Mouse (Mus musculus): Measurements from ENCODE around the gene Slc16a4.
"Not testable (repeated sequence)": the region's sequence is repeated elsewhere in the genome, so short reads cannot be mapped to it uniquely, and the experiment has no call there.

Slc16a4 gene

DNA sequence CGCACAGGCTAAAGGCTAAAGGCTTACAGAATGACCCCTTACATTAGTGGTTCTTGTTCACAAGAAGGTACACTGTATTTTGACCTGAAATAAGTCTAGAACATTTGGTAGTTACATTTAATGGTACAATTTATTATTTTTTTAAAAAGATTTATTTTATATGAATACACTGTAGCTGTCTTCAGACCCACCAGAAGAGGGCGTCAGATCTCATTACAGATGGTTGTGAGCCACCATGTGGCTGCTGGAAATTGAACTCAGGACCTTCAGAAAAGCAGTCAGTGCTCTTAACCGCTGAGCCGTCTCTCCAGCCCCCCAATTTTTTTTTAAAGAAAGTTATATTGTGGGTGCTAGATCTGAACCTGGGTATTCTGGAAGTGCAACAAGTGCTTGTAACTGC is 5.9 kb downstream of the Slc16a4 start:
- DNase-seq: not testable (repeated sequence)

DNA sequence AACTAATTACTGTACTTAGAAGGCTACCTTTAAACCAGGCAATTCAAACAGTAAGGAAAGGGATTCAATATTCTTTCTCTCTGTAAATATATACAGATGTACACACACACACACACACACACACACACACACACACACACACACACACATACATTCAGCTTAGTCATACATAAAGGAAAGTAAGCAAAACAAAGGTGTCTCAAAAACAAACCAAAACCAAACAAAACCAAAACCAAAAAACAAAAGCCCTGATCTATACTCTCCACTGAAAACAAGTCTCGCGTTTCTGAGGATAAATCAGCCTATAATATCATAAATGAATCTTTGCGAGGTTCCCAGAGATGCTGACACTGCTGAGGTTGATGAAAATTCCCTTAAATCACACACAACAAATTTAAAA is 26.3 kb downstream of the Slc16a4 start:
- no peak for DNase-seq

DNA sequence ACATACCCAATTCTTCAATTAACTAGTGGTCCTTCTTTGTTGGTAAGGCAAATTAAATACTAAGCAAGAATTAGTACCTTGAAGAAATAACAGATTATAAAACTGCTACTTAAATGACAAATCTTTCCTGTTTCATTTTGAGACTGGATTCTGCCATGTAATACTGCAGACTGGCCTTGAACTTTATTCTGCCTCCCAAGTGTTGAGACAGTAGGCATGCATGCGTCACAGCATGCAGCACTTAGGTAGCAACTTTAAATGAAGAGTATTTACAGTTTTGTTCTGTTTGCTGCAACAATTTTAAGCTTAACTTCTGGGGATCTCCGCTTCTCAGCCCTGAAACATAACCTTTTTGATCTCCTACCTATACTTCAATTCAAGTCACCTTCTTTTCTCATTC is 30.1 kb downstream of the Slc16a4 start:
- no peak for DNase-seq

DNA sequence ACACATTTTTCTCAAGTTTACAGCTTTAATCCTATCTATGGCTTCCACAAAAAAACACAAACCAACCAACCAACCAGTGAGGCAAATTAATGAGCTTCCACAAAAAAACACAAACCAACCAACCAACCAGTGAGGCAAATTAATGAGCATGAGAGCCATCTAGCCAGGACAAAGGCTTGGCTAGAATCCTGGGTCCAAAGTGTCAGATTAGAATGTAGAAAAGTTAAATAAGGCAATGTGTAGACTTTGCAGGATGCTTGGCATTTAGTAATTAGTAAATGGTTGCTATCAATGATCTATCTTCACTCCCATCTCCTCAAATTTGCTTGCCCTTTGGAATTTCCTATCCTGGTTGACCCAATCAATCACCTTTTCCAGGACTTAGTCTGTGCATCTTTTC is 30.7 kb downstream of the Slc16a4 start:
- DNase-seq: no peak

DNA sequence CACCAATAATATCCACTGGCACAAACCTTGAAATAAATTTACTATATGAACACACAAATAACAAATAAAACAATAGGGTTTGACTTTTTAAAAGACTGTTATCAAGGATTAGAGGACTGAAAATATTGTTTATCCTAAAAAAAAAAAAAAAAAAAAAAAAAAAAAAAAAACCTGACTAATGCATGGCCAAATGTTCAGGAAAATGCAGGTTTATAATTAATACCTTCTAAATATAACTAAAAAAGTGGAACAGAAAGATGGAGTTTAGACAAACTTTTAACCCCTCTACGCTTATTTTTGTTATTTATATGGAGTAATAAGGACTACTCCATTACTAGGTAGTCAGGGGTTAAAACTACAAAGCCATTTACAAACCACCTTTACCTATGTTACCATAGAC is 35.4 kb downstream of the Slc16a4 start:
- no peak for DNase-seq

DNA sequence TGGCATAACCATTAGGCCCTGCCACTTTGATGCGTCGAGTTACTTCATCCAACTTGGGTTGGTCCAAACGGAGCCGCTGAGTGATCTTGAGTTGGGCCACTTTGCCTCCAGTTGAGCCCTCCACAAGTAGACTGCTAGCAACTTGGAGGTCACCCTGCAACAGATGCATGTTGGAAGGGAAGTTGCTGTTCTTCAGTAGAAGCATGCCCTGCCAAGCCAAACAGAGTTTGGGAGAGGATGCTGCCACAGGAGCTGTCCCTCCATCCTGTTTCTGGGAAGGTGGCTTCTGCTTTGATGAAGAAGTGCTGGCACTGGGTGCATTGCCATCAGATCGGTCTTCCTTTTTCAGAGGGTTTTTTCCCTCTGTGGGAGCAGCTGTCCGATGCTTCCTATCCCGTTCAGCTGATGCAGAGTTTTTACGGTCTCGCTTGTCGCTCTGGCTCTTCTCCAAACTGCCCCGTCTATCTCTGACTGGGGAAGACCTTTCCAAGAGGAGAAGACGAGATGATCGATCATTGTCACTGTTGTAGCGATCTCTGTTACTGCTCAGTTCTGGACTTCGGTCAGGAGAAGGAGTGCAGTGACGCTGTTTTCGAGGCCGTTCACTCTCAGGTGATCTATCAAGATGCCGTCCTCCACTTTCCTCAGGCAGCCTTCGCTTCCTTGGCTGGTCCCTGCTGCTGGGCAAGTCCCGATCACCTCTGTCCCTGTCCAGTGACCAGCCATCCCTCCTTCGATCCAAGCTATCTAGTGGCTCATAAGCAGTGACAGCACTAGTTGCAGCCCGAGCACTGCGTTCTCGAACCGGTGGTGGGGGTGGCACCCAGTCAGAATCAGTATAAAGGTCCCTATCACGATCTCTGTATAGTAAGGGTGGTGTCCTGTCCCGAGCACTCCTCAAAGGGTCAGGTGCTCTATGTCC is 39.7 kb downstream of the Slc16a4 start:
- DNase-seq: peak; percentile 48

DNA sequence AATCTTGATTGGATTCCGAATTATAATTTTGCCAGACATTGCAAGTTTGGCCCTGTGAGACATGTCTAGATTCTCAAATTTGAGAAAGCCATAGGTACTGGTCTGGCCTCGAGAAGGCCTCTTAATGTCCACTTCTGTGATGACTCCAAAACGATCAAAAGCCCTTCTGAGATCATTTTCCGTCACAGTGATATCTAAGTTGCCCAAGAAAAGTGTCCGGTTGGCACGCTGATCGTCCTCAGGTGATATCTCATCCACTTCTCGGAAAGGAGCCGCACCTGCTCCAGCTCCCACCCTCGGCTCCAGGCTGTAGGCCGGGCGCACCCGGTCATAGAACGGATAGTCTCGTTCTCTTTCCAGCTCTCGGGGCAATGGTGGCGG is 40.7 kb downstream of the Slc16a4 start:
- DNase-seq: no peak

DNA sequence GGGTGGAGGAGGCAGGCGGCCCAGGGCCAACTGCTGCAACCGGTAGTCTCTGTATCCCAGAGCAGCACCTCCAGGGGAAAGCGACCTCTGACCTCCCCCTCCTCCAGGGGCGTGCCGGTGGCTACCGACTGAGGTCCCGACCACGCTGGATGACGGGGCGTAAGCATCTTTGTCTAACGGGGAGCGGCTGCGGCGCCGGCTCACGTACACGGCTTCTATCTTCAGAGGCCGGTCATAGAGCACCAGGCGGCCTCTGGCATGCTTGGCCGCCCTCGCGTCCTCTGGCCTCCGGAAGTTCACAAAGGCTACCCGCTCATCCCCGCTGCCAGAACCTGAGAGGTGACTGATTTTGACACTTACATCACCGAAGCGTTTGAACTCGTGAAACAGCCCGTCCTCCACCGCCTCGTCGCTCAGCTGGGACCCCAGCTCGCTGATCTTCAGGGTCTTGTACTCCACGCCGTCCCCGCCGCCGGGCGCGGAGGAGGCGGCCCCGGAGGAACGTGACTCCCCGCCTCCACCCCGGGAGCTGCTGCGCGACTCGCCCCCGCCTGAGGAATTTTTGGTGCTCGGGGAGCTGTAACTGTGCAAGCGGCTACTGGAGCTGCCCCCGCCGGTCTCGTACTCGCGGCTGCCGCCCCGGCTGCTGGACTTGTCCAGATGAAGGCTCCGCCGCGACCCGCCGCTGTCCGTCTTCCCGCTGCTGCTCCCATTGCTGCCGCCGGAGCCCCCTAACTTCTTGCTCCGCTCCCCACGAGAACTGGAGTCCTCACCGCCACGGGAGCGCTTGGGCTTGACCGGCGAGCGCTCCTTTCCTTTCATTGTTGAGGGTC is 41.3 kb downstream of the Slc16a4 start:
- peak; percentile 76 for DNase-seq

DNA sequence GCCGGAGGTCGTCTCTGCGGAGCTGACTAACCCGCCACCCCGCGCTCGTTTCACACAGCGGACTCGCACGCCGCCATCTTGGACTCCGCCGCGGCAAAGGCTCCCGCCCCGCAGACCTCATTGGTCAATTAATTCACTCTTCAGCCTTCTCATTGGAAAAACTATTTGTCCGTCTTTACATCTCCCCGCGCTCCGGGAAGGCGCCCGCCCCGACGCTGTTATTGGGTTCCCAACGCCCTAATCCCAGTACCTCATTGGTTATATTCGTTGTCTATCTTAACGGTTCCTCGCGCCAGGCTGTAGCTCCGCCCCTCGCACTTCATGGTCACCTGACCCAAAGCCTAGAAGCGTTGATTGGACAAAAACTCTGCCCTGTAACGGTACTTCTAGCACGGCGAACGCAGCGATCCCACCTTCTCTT is 41.9 kb downstream of the Slc16a4 start:
- peak; percentile 96 for DNase-seq

DNA sequence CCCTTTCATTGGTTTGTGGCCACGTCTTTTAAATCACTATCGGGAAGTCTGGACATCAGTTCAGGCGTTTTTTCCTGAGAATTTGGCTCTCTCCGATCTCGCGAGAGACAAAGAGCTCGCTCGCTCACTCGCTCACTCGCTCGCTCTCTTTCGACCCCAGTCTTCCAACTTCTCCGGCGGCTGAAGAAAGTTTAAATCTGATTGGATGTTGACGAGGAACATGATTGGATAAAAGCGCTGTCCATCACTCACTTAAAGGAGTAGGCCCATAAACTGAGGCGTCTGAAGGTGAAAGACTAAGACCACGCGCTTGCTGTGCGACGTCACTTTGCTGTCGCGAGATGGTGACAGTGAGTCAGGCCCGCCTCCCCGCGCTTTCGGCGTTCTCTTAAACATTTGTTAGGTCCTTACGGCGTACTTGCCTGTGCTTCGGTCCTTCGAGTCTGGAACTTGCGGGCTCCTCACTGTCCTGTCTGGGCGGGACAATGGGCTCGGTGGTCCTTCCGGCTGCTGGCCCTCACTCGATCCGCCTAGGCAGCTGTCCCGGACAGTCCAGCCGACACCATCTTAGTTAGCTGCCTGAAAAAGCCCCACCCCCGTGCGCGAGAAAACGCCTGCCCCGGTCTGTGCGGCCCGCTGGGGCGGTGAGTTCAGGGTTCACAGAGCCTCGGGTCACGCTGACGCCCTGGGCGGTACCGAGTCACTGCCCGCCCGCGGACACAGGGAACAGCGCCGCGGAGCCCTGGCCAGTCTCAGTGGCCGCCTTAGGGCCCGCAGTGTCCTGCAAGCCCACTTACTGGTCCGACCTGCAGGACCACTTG is 42.6 kb downstream of the Slc16a4 start, which contains the start of gene Rbm15:
Gene Rbm15 (minus strand): TSS at position 293 of the 821 bp plus-strand sequence.
- peak; percentile 97 for DNase-seq

DNA sequence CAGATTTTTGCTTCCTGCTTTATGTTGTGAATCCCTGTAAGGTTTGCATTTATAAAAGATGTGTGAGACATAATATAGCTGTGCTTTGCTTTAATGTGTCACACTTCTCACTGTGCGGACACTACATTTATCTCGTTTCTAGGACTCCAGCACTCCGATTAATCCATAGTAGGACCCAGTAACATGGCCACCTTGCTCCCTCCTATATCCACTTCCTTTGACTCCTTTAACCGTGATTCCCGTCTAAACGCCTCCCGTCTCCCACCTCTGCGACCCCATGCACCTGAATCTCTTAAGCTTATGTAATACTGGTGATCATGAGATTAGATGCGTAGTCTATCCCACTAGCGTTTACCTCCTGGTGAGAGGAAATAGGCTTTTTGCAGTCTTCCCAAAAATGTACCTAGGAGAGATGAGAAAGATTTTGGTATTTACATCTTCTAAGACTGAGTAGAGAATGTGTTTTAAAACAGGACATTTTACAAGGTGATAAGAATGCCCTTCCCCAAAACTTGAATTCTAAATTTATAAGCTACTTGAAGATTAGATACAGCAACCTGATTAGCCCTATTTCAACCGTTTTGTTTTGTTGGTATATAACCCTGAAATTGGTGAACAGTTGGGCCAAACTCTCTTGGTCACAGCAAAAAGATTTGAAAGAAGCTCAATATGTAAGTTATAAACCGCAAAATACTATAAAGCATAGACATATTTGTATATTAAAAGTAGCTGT is 43.3 kb downstream of the Slc16a4 start:
- DNase-seq: no peak

DNA sequence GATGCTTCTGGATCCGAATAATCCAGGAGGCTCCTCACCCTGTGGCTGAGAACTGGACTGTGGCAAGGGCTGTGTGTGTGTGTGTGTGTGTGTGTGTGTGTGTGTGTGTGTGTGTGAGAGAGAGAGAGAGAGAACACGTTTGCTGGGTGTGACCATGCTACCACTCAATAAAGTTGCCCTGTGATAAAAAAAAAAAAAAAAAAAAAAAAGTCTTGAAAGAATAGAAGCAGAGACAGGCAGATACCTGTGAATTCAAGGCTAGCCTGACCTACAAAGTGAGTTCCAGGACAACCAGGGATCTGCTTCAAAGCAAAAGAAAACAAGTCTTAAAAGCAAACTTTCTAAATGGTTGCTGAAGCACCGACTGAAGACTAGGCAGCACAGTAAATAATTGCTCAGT is 52.9 kb downstream of the Slc16a4 start:
- DNase-seq: no peak

DNA sequence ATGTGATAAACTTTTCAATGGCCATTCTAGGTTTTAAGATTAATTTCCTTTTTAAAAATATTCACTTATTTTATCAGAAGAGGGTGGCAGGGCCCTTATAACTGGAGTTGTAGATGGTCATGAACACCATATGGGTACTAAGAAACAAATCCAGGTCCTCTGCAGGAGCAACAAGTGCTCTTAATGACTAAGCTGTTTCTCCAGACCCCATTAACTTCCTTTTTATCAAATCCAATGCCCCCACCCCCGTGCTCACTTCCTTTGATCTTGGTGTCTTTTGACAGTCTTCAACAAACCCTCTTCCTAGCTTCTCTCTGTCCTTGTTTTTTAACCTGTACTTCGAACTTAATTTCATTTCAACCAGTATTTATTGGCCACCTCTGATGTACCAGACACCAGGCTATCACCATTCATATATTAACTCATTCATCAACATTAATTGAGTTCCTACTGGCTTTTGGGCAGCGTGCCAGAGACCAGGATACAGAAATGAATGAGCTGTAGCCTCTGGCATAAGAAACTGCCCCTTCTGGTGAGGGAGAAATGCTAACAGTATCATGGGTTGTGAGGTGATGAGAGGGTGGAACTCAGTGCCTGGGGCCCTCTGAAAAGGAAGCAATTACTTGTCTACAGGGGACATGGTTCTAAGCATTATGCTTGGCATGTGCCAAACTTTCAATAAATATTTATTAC is 54.1 kb downstream of the Slc16a4 start:
- no peak for DNase-seq

DNA sequence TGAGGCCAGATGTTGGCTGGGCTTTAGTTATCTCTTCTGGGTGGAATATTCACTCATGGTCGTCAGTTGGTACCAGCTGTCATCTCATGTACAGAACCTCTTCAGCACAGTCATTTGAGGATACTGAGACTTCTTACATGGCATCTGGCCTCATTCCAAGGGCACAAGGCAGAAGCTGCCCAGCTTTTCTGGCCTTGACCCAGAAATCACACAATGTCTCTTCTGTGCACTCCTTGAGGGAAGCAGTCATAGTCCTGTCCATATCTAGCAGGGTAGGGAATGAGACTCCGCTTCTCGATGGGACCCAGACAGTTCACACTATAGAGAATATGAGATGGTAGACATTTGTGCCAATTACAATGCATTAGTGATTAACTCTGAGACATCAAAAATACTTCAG is 58.0 kb downstream of the Slc16a4 start:
- DNase-seq: no peak

DNA sequence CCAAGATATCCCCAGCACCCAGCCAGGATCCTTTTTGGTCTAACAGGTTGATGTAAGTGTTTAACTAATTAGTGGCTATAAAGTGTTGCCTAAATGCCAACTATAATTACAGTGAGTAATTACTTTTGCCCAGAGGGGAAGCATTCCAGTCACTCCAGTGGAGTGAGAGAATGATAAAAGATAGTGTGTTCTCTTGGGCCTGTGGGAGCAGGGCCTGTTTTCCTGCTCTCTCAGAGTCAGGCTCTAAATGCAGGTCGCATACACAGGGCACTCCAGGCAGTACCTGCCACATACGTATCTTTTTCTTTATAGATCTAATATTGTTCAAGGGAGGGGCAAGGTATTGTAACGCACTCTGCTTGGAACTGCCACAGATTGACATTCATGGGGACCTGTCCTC is 60.7 kb downstream of the Slc16a4 start:
- no peak for DNase-seq

DNA sequence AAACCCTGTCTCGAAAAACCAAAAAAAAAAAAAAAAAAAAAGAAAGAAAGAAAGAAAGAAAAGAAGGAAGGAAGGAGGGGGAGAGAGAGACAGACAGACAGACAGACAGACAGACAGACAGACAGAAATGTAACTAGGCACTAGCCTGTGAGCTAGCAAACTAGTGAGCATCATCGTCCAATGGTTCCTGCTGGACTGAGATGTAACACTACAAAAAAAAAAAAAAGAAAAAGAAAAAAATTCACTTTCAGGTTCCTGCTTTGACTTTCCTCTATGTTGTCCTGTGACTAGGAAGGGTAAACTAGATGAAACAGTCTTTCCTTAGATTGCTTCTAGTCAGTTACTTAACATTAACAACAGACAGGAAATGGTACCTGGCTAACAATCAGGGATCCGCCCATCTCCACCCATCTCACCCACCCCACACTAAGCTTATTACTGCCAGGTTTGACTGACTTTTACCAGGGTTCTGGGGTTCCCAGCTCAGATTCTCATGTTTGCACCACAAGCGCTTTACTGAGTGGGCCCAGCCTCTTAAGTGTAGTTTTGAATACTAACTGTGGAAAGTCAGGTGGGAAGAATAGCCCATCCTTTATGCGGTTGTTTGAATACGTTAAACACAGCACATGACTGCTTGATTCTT is 64.7 kb downstream of the Slc16a4 start:
- DNase-seq: no peak

DNA sequence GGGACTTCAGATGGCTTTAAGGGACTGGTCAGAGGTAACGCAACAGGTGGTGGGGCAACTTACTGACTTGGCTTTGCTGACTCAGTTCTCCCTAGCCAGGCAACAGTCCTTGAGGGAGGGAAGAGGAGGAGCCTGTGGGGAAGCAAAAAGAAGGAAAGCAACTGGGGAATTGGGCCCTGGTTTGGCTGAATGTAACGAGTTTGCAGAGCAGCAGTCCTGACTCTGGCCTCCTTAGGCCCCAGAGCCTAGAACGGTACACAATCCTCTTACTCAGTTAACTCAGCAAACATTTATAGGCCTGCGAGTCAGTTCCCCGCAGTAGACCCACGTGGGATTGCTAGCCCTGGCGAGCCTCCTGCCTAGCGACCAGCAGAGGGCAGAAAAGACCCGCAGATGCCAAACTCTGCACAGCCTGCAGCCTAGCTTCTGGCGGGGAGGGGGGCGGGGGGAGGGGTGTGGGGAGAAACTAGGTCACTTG is 66.0 kb downstream of the Slc16a4 start:
- DNase-seq: peak; percentile 87

DNA sequence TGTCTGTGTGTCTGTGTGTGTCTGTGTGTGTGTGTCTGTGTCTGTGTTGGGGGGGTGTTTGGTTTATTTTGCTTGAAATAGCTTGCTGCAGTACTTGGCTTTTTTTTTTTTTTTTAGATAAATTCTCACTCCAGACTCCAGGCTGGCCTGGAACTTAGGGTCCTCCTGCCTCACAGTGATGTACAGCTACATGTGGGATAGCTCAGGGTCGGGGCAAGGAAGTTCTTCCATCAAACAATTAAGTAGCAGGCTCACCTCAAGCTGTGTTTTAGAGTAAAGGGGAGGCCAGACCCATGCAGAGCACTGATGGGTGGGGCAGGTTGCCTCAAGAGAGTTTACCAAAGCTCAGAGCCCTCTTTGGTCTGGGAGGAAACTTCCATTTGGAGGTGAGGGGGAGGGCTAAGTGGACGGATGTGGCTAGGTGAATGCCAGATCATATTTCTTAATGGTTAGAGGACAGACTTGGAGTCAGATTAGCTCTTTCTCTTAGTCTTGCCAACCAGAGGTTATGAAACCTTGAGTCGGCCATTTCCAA is 66.7 kb downstream of the Slc16a4 start:
- no peak for DNase-seq

DNA sequence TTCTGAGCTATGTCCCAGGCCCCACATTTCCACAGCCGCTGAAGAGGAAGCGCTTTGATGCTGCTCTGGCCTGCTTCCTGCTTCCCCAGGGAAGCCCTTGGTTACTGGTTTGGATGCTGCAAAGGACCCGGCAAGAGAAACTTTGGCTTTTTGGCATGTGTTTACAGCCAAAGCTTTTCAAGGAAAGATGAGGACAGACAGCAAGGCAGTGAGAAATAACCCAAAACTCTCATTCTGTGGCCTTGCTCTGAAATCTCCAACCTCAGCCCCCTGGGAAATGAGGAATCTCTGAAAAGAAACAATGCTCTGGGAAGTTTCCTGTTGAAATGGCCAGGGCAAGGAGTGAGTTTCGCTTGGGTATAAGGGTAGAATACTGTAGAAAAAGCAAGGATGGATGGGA is 69.3 kb downstream of the Slc16a4 start:
- peak; percentile 27 for DNase-seq
